Mouse (Mus musculus): ENCODE measurements around the gene N4bp1.

DNA sequence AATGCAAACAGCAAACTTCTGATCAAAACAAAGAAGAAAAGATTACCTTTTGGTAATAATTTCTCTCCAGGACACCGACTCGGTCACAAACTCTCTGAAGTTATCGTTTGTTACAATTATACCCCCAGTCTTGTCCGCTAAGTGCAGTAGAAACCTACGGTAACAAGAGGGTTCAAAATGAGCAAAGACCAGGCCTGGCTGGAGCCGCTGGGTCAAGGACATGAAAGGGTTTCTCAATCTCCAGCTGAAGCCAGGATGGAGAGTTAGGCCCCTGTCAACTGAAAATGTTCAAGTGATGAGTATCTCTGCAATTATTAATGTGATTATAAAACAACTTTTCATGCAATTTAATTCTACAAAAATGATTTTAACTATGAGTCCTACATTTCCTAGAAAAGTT is 36.7 kb downstream of the N4bp1 start:
- TF ChIP-seq CTCF (IDR thresholded peaks at IDR 0.05; ENCODE audit: borderline replicate concordance, insufficient read depth, low read length) = no peak
- no peak for TF ChIP-seq POLR2A (IDR thresholded peaks at IDR 0.05; ENCODE audit: low read depth, low read length)
